Mouse (Mus musculus) testis, adult 2 months (tissue): Measurements from ENCODE around the gene Gpr37l1.
"Not testable (repeated sequence)": the region's sequence is repeated elsewhere in the genome, so short reads cannot be mapped to it uniquely, and the experiment has no call there.

ENCODE experiments used
- CTCF ChIP-seq: fragments of 200-500 bp; IDR thresholded peaks from 2 replicates; pipeline ENCODE4 v1.5.1; 2012; ENCODE audit warnings: low read depth, mild to moderate bottlenecking, inconsistent platforms, low read length, moderate library complexity; ENCODE audit not compliant: control insufficient read depth, insufficient read depth, insufficient replicate concordance
- POLR2A ChIP-seq: fragments of 200-500 bp; IDR thresholded peaks from 2 replicates; pipeline ENCODE4 v1.6.1; 2012; ENCODE audit warnings: low read depth, mild to moderate bottlenecking, inconsistent platforms, low read length, moderate library complexity; ENCODE audit not compliant: control insufficient read depth

GRCm38 (mm10) chr1:135194335-135194734 lies 26.9 kb upstream of the Gpr37l1 start:
- TF ChIP-seq POLR2A, CTCF: not testable (repeated sequence)
